Mouse (Mus musculus): ENCODE data around the gene Sp1. TPM values are rescaled to one million over a fixed set of nuclear protein-coding genes. Genes with fewer than 3 reads are reported as not detected.

Sp1 gene
- polyA plus RNA-seq, 1 experiment from 2014 or later = 5.6 TPM

- peak; percentile 83 for TF ChIP-seq CTCF (IDR thresholded peaks at IDR 0.05; ENCODE audit: low read depth)
- Histone ChIP-seq H3K36me3 (ENCODE audit: control insufficient read depth, insufficient read depth) (peaks cover 20% of the 10 kb centered on the region), H3K4me1 (replicated peaks; ENCODE audit: control insufficient read depth, insufficient read depth, low read length) (no peaks in the 10 kb centered on the region; the same call in 1 of the 2 replicates), H3K4me2 (replicated peaks; ENCODE audit: low read depth) (peak overlapping the region; percentile 65), H3K9me3 (ENCODE audit: control insufficient read depth) (no peaks in the 10 kb centered on the region), H3K9ac (ENCODE audit: low read depth, low read length) (peak overlapping the region; percentile 76), H3K27ac (ENCODE audit: low read depth, low read length) (peak overlapping the region; percentile 100), H3K27me3 (replicated peaks; ENCODE audit: control insufficient read depth, insufficient read depth, low read length) (no peaks in the 10 kb centered on the region), H3K4me3 (ENCODE audit: low read depth, low read length) (peak overlapping the region; percentile 40)
- ATAC-seq = no peak
- WGBS = 15% methylated on average over 34 of the region's 34 CpGs
Observed at GRCm38 (mm10) chr15:102404608-102405488, 1.1 kb upstream of the Sp1 start.

DNA sequence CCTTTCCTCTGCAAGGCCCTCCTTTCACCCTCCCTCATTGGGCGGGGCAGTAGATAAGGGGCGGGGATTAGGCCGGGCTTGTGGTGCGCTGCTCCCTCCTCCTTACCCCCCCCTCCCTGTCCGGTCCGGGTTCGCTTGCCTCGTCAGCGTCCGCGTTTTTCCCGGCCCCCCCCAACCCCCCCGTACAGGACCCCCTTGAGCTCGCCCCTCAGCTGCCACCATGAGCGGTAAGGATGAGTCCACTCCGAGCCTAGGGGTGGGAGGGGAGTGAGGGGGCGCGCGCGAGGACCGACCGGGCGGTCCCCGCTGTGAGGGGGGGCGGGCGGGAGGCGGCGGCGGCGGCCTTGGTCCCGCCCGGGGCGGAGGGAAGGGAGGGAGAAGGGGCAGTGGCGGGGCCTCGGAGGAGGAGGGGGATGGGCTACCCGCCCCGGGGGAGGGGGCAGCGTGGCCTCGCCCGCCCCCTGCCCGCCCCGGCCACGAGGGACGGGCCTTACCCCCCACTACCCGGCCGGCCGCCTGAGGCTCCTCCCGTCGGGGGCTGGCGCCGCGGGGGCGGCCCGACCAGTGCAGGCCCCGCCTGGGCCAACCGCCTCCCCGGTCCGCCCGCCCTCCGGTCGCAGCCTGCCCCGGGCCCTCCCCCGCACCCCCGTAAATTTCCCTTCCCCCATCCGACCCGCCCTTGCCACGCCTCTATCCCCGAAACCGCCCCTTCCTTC lies 411 bp downstream of the Sp1 start:
- H3K36me3 ChIP-seq (ENCODE audit: control insufficient read depth, insufficient read depth) = peaks cover 22% of the 10 kb centered on the region
- H3K9ac ChIP-seq (ENCODE audit: low read depth, low read length) = peak overlapping the region; percentile 93
- no peaks in the 10 kb centered on the region for H3K4me1 ChIP-seq (replicated peaks; ENCODE audit: control insufficient read depth, insufficient read depth, low read length)
- WGBS = under 1% methylated on average over 25 of the region's 69 CpGs
- no peaks in the 10 kb centered on the region for H3K9me3 ChIP-seq (ENCODE audit: control insufficient read depth)
- H3K4me2 ChIP-seq (replicated peaks; ENCODE audit: low read depth) = peak overlapping the region; percentile 66
- ATAC-seq = peak; percentile 23
- peak overlapping the region; percentile 100 for H3K27ac ChIP-seq (ENCODE audit: low read depth, low read length)
- H3K27me3 ChIP-seq (replicated peaks; ENCODE audit: control insufficient read depth, insufficient read depth, low read length) = no peaks in the 10 kb centered on the region
- no peak for TF ChIP-seq CTCF (IDR thresholded peaks at IDR 0.05; ENCODE audit: low read depth)
- H3K4me3 ChIP-seq (ENCODE audit: low read depth, low read length) = peak overlapping the region; percentile 78

GRCm38 (mm10) chr15:102406912-102407580 lies 1.1 kb downstream of the Sp1 start:
- WGBS = 16% methylated on average over 2 of the region's 3 CpGs
- no peaks in the 10 kb centered on the region for H3K27me3 ChIP-seq (replicated peaks; ENCODE audit: control insufficient read depth, insufficient read depth, low read length)
- peak overlapping the region; percentile 66 for H3K4me2 ChIP-seq (replicated peaks; ENCODE audit: low read depth)
- ATAC-seq = no peak
- H3K9me3 ChIP-seq (ENCODE audit: control insufficient read depth) = no peaks in the 10 kb centered on the region
- H3K4me1 ChIP-seq (replicated peaks; ENCODE audit: control insufficient read depth, insufficient read depth, low read length) = no peaks in the 10 kb centered on the region
- peak overlapping the region; percentile 93 for H3K9ac ChIP-seq (ENCODE audit: low read depth, low read length)
- H3K4me3 ChIP-seq (ENCODE audit: low read depth, low read length) = peak overlapping the region; percentile 78
- peak overlapping the region; percentile 100 for H3K27ac ChIP-seq (ENCODE audit: low read depth, low read length)
- H3K36me3 ChIP-seq (ENCODE audit: control insufficient read depth, insufficient read depth) = peaks cover 22% of the 10 kb centered on the region
- no peak for TF ChIP-seq CTCF (IDR thresholded peaks at IDR 0.05; ENCODE audit: low read depth)

- no peak overlapping the region for H3K9ac ChIP-seq (ENCODE audit: low read depth, low read length)
- H3K4me1 ChIP-seq (replicated peaks; ENCODE audit: control insufficient read depth, insufficient read depth, low read length) = no peaks in the 10 kb centered on the region
- no peak for ATAC-seq
- 96% methylated on average over 10 of the region's 10 CpGs for WGBS
- H3K27me3 ChIP-seq (replicated peaks; ENCODE audit: control insufficient read depth, insufficient read depth, low read length) = no peaks in the 10 kb centered on the region
- no peak overlapping the region for H3K27ac ChIP-seq (ENCODE audit: low read depth, low read length)
- H3K4me2 ChIP-seq (replicated peaks; ENCODE audit: low read depth) = no peak overlapping the region
- no peak overlapping the region for H3K4me3 ChIP-seq (ENCODE audit: low read depth, low read length)
- no peaks in the 10 kb centered on the region for H3K9me3 ChIP-seq (ENCODE audit: control insufficient read depth)
- H3K36me3 ChIP-seq (ENCODE audit: control insufficient read depth, insufficient read depth) = peaks cover 26% of the 10 kb centered on the region
- TF ChIP-seq CTCF (IDR thresholded peaks at IDR 0.05; ENCODE audit: low read depth) = peak; percentile 48
Observed at GRCm38 (mm10) chr15:102407681-102408557, 2.0 kb downstream of the Sp1 start.

- no peak for ATAC-seq
- TF ChIP-seq CTCF (IDR thresholded peaks at IDR 0.05; ENCODE audit: low read depth) = no peak
- Histone ChIP-seq H3K9ac (ENCODE audit: low read depth, low read length) (no peak overlapping the region), H3K9me3 (ENCODE audit: control insufficient read depth) (no peaks in the 10 kb centered on the region), H3K36me3 (ENCODE audit: control insufficient read depth, insufficient read depth) (peaks cover 30% of the 10 kb centered on the region), H3K4me1 (replicated peaks; ENCODE audit: control insufficient read depth, insufficient read depth, low read length) (no peaks in the 10 kb centered on the region), H3K27me3 (replicated peaks; ENCODE audit: control insufficient read depth, insufficient read depth, low read length) (no peaks in the 10 kb centered on the region), H3K4me3 (ENCODE audit: low read depth, low read length) (no peak overlapping the region), H3K4me2 (replicated peaks; ENCODE audit: low read depth) (no peak overlapping the region), H3K27ac (ENCODE audit: low read depth, low read length) (no peak overlapping the region)
- WGBS = 75% methylated on average over 2 of the region's 2 CpGs
Observed at GRCm38 (mm10) chr15:102408558-102409130, 2.7 kb downstream of the Sp1 start.
